Mouse (Mus musculus) stomach, embryonic 14.5 days (tissue): Measurements from ENCODE around the gene Ptpn6. TPM values are rescaled to one million over a fixed set of nuclear protein-coding genes. Genes with fewer than 3 reads are reported as not detected.
"Not testable (repeated sequence)": the region's sequence is repeated elsewhere in the genome, so short reads cannot be mapped to it uniquely, and the experiment has no call there.

ENCODE experiments used
- ATAC-seq: fragments of 200-750 bp; cut with Nextera tagmentation; 2 replicates; pipeline ENCODE4 v1.8.0; 2017; ENCODE audit warnings: low read depth, moderate TSS enrichment; ENCODE audit not compliant: insufficient number of reproducible peaks, insufficient read depth, low FRiP score
- H3K27ac ChIP-seq: fragments of 300-500 bp; sonication (generic); 2 replicates; pipeline ENCODE4 v1.5.1; 2014; ENCODE audit warnings: mild to moderate bottlenecking, low read length, moderate library complexity, mixed read lengths
- H3K27me3 ChIP-seq: fragments of 300-500 bp; sonication (generic); 2 replicates; pipeline ENCODE4 v1.6.1; 2014; ENCODE audit warnings: low read length, control low read depth, mixed read lengths; ENCODE audit not compliant: control insufficient read depth, insufficient read depth
- H3K36me3 ChIP-seq: fragments of 300-500 bp; sonication (generic); 2 replicates; pipeline ENCODE4 v1.6.1; 2014; ENCODE audit warnings: mild to moderate bottlenecking, control low read depth, low read length, moderate library complexity, mixed read lengths; ENCODE audit not compliant: control insufficient read depth, insufficient read depth
- H3K4me1 ChIP-seq: fragments of 300-500 bp; sonication (generic); 2 replicates; pipeline ENCODE4 v1.6.1; 2014; ENCODE audit warnings: low read length, control low read depth, mixed read lengths; ENCODE audit not compliant: control insufficient read depth, insufficient read depth
- H3K4me2 ChIP-seq: fragments of 300-500 bp; sonication (generic); replicated peaks from 2 replicates; pipeline ENCODE4 v1.6.1; 2014; ENCODE audit warnings: low read depth, low read length, control low read depth
- H3K4me3 ChIP-seq: fragments of 300-500 bp; sonication (generic); 2 replicates; pipeline ENCODE4 v1.5.1; 2014; ENCODE audit warnings: low read depth, low read length, control low read depth
- H3K9ac ChIP-seq: fragments of 300-500 bp; sonication (generic); replicated peaks from 2 replicates; pipeline ENCODE4 v1.6.1; 2014; ENCODE audit warnings: low read depth, mild to moderate bottlenecking, control low read depth, low read length, moderate library complexity, mixed read lengths
- H3K9me3 ChIP-seq: fragments of 300-500 bp; sonication (generic); 2 replicates; pipeline ENCODE4 v1.6.1; 2016; ENCODE audit warnings: low read depth, low read length, control low read depth; ENCODE audit not compliant: control insufficient read depth
- WGBS: fragments of 180-500 bp; shearing (Covaris S2); extraction: QIAGEN DNeasy Blood & Tissue Kit; methylation state at CpG from one replicate; pipeline ENCODE4 v1.1.7; 2014; 5-methylcytosine and 5-hydroxymethylcytosine counted together
- polyA plus RNA-seq: library from polyadenylated mRNA; unstranded; fragments of >200 nt; fragmentation: Nextera tagmentation; extraction: Ambion mirVana; gene quantifications from 2 replicates; pipeline ENCODE4 v1.2.1, GENCODE M21; 2014

Ptpn6 gene
- polyA plus RNA-seq, 1 experiment from 2014 or later: 15.3 TPM

DNA sequence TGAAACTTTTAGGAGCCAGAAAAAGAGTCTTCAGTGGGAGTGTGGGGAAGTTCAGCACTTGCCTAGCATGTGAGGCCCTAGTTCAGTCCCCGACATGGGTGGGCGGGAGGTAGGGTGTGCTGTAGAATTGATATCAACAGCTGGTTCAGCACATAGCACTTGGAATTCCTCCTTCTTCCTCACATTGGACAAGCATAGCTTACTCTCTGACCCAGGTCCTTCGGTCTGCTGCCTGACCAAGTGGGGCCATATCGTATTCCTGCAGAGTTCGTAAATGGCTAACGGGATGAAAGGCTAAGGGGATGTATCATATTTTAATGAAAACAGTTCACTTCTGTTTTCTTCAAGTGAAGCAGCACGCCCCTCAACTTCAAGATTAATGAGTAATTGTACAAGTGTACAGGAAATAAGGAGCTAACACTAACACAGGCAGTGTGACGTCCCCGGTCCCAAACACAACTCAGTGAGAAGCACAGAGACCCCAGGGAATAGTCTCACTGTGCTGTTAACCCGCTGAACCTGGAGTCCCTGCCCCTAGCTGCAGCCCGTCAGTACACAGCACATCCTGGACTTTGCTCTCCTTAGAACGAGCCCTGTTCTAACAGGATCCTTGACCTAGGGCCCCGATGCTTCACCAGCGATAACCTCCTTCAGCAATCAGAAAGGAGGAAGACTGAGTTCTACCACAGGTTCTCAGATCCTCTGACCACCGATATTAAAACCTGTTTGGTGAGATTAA is 45.1 kb downstream of the Ptpn6 start:
- Histone ChIP-seq H3K9ac (no peak overlapping the region), H3K4me2 (no peak overlapping the region), H3K9me3 (no peaks in the 10 kb centered on the region), H3K27me3 (no peaks in the 10 kb centered on the region), H3K27ac (peak overlapping the region; percentile 55; the same call in 1 of the 2 replicates), H3K36me3 (no peaks in the 10 kb centered on the region), H3K4me1 (peaks cover 12% of the 10 kb centered on the region; the same call in 1 of the 2 replicates), H3K4me3 (no peak overlapping the region)
- 56% methylated on average over 15 of the region's 15 CpGs for WGBS
- ATAC-seq: no peak

DNA sequence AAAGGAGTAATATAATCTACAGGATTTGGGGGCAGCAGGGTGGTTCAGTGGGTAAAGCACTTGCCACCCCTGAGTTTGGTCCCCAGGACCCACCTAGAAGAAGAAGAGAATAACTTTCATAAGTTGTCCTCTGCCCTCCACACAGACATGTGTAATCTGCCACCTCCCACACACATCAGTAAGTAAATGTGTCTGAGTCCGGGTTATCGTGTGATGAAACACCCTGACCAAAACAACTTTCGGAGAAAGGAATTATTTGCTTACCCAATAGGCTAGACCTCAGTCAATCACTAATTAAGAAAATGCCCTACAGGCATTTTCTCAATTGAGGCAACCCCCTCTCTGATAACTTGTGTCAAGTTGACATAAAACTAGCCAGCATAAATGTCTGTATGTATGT is 48.0 kb downstream of the Ptpn6 start:
- H3K4me1 ChIP-seq: peaks cover 12% of the 10 kb centered on the region; the same call in 1 of the 2 replicates
- no peaks in the 10 kb centered on the region for H3K9me3 ChIP-seq
- ATAC-seq: no peak
- 92% methylated on average over 3 of the region's 3 CpGs for WGBS
- no peak overlapping the region for H3K9ac ChIP-seq
- no peak overlapping the region for H3K4me3 ChIP-seq
- H3K27me3 ChIP-seq: no peaks in the 10 kb centered on the region
- H3K36me3 ChIP-seq: no peaks in the 10 kb centered on the region
- no peak overlapping the region for H3K4me2 ChIP-seq
- no peak overlapping the region for H3K27ac ChIP-seq

DNA sequence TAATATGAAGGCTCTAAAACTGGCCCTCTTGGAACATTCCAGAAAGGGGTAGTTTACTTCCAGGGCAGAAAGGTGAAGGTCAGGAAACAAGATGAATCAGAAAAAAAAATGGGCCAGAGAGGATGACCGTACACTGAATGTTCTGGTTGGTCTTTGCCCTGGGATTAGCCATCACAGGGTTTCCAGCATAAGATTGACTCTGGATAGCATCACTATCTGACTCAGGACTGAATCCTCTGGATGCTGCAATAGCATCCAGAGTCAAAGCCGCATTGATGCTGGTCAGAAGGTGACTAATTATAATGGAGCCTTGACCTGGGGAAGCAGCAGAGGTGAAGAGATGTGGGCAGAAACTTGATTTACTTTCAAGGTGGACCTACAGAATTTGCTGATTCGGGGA is 49.5 kb downstream of the Ptpn6 start:
- Histone ChIP-seq H3K4me2 (no peak overlapping the region), H3K27ac (no peak overlapping the region), H3K9ac (no peak overlapping the region), H3K9me3 (no peaks in the 10 kb centered on the region), H3K36me3 (no peaks in the 10 kb centered on the region), H3K4me1 (peaks cover 4% of the 10 kb centered on the region; the same call in 1 of the 2 replicates), H3K4me3 (no peak overlapping the region), H3K27me3 (no peaks in the 10 kb centered on the region)
- WGBS: 94% methylated on average over 3 of the region's 3 CpGs
- no peak for ATAC-seq

DNA sequence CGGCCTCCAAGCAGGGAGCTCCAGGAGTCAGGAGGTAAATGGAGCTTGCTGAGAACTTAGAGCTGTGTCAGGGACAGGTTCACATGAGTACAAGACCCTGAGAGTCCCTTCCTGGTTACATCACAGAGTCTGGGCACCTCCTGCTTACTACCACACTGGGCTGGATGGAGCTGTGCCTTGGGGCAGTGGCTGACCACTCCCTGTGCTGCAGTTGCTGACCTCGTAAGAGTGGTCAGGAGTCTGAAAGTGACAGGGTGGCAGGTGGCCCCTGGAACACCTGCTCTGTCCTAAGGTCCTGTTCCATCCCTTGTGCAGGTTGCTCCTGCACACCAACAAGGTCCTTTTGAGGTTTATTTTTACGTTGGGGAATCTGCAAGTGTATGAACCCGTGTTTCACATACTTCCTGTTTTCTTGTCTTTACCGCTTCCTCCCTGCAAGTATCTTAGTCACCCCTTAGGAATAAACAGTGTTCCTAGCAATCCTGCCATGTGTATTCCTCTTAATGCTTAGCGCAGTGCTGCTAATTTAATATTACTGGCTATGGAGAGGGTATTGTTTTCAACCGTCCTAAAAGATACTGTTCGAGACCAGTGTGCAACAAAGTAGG is 50.3 kb downstream of the Ptpn6 start:
- Histone ChIP-seq H3K4me1 (no peaks in the 10 kb centered on the region), H3K36me3 (no peaks in the 10 kb centered on the region), H3K4me3 (no peak overlapping the region), H3K9ac (no peak overlapping the region), H3K4me2 (no peak overlapping the region), H3K9me3 (no peaks in the 10 kb centered on the region), H3K27ac (no peak overlapping the region), H3K27me3 (no peaks in the 10 kb centered on the region)
- WGBS: 80% methylated on average over 8 of the region's 8 CpGs
- ATAC-seq: no peak

DNA sequence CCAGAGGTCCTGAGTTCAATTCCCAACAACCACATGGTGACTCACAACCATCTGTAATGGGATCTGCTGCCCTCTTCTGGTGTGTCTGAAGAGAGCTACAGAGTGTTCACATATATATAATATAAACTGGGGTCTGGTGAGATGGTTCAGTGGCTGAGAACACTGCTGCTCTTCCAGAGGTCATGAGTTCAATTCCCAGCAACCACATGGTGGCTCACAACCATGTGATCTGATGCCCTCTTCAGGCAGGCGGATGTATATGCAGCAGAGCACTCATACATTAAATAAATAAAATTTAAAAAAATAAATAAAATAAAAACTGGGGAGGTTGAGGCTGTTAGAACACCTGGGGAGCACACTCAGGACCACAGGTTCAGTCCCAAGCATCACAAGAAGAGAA is 51.9 kb downstream of the Ptpn6 start:
- H3K9me3 ChIP-seq, H3K36me3 ChIP-seq, H3K4me3 ChIP-seq, H3K9ac ChIP-seq, H3K27ac ChIP-seq, H3K27me3 ChIP-seq, ATAC-seq, H3K4me1 ChIP-seq, H3K4me2 ChIP-seq: not testable (repeated sequence)
- WGBS: 77% methylated on average over 1 of the region's 1 CpGs

DNA sequence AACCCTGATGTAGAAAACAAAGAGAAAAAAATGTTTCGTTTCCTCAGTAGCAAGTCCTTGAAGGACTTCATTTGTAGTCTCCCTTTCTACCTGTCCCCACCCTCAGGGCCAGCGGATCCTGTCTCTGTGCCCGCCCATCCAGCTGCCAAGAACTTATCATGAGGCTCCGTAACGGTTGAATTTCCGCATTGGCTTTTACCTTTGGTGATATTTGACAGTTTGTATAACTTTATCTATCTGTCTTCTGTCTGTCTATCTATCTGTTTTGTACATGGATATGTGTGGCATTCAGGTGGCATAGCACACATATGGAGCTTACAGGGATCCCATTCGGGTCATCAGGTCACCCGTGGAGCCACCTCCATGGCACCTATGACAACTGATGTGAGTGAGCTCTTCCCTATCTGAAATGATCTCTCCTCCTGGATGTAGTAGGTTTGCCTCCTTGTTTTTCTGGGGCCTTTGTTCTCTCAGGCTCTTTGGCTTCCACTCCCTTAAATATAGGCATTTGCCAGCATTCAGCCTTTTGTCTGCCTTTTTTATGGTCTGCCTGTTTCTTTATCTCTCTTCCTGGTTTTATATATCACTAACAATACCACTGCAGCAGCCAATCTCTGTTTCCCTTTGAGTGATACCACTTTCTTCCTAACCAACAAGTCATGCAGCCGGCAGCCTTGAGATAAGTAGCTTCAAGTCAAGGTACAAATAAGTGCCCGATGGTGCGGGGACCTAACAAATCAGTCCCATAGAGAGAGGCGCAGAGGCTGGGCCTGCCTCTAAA is 52.7 kb downstream of the Ptpn6 start:
- no peak overlapping the region for H3K4me2 ChIP-seq
- H3K27ac ChIP-seq: peak overlapping the region; percentile 21; the same call in 1 of the 2 replicates
- H3K27me3 ChIP-seq: no peaks in the 10 kb centered on the region
- no peaks in the 10 kb centered on the region for H3K4me1 ChIP-seq
- no peak overlapping the region for H3K4me3 ChIP-seq
- no peak overlapping the region for H3K9ac ChIP-seq
- whole genome bisulfite sequencing: 85% methylated on average over 12 of the region's 12 CpGs
- no peak for ATAC-seq
- no peaks in the 10 kb centered on the region for H3K36me3 ChIP-seq
- H3K9me3 ChIP-seq: no peaks in the 10 kb centered on the region

DNA sequence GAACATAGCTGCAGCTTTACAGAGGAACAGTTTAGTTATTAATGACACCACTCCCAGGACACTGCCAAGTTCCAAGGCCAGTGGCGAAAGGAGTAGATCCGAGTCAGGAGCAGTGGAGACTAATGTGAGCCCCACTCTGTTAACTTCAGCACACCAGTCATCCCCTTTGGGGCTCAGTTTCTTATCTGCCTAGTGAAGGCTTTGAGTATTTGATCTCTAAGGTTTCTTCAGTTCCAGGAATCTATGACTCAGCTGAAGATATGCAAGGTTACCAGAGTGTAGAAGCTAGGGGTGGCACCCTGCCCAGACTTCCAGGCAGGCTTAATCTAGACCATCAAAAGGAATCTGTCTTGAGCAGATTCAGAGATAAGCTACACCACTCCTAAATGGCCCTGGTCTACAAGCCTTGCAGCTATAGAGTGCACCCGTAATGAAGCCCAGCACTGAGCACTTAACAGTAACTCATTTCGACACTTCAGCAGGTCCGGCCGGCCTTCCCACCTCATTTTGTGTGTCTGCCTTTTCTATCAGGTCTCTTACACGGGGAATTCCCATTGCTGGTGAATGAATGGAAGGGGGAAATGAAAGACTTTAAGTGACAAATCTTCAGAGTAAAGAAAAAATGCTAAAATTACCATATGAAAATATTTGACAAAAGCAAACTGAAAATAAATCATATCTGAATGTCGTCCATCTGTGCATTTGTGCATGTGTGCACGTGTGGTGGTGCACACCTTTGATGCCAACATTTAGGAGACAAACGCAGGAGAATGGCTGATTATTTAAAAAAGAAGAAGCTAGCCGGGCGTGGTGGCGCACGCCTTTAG is 54.7 kb downstream of the Ptpn6 start:
- Histone ChIP-seq H3K27me3 (no peaks in the 10 kb centered on the region), H3K9me3 (no peaks in the 10 kb centered on the region), H3K4me2 (no peak overlapping the region), H3K4me1 (no peaks in the 10 kb centered on the region), H3K27ac (no peak overlapping the region), H3K4me3 (no peak overlapping the region), H3K9ac (no peak overlapping the region), H3K36me3 (no peaks in the 10 kb centered on the region)
- ATAC-seq: peak; percentile 62
- WGBS: 71% methylated on average over 14 of the region's 14 CpGs

DNA sequence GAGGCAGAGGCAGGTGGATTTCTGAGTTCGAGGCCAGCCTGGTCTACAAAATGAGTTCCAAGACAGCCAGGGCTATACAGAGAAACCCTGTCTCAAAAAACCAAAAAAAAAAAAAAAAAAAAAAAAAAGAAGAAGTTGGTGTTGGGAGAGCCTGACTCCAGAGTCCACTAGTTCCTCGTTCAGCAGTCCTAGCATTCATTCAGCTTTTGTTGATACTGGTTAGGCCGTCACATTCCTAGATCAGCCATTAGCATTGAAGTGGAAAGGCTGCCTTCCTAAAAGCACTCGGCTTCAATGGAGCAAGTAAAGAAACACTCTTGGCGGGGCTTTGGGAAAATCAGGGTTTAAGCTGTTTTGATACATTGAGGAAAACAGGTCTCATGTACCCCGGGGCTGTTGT is 56.2 kb downstream of the Ptpn6 start:
- not testable (repeated sequence) for H3K27ac ChIP-seq, H3K9ac ChIP-seq
- 60% methylated on average over 6 of the region's 6 CpGs for WGBS

More for the DNA sequence above, 56.2 kb downstream of the Ptpn6 start:
- not testable (repeated sequence) for H3K4me1 ChIP-seq, H3K27me3 ChIP-seq, ATAC-seq, H3K4me2 ChIP-seq, H3K9me3 ChIP-seq, H3K4me3 ChIP-seq, H3K36me3 ChIP-seq
